Mouse (Mus musculus) liver, embryonic 16.5 days (tissue): Measurements from ENCODE around the gene Ankrd33. TPM values are rescaled to one million over a fixed set of nuclear protein-coding genes. Genes with fewer than 3 reads are reported as not detected.

Experiments
- ATAC-seq: fragments of 200-750 bp; cut with Nextera tagmentation; 2 replicates; pipeline ENCODE4 v1.8.0; 2017; ENCODE audit warnings: low read depth, mild to moderate bottlenecking, moderate number of reproducible peaks, moderate library complexity
- H3K27ac ChIP-seq: fragments of 300-500 bp; sonication (generic); 2 replicates; pipeline ENCODE4 v1.5.1; 2014; ENCODE audit warnings: mild to moderate bottlenecking, low read length
- H3K27me3 ChIP-seq: fragments of 300-500 bp; sonication (generic); 2 replicates; pipeline ENCODE4 v1.6.1; 2014; ENCODE audit warnings: low read depth, low read length, mixed read lengths; ENCODE audit not compliant: control insufficient read depth, insufficient read depth
- H3K36me3 ChIP-seq: fragments of 300-500 bp; sonication (generic); 2 replicates; pipeline ENCODE4 v1.6.1; 2014; ENCODE audit warnings: mild to moderate bottlenecking; ENCODE audit not compliant: control insufficient read depth, insufficient read depth
- H3K4me1 ChIP-seq: fragments of 300-500 bp; sonication (generic); 2 replicates; pipeline ENCODE4 v1.6.1; 2014; ENCODE audit warnings: low read depth, low read length, mixed read lengths; ENCODE audit not compliant: control insufficient read depth
- H3K4me2 ChIP-seq: fragments of 300-500 bp; sonication (generic); 2 replicates; pipeline ENCODE4 v1.6.1; 2014; ENCODE audit warnings: low read depth, low read length, mixed read lengths
- H3K4me3 ChIP-seq: fragments of 300-500 bp; sonication (generic); 2 replicates; pipeline ENCODE4 v1.5.1; 2014; ENCODE audit warnings: low read depth, mild to moderate bottlenecking, low read length
- H3K9ac ChIP-seq: fragments of 300-500 bp; sonication (generic); 2 replicates; pipeline ENCODE4 v1.6.1; 2014; ENCODE audit warnings: low read depth, low read length
- H3K9me3 ChIP-seq: fragments of 300-500 bp; sonication (generic); replicated peaks from 2 replicates; pipeline ENCODE4 v1.6.1; 2016; ENCODE audit warnings: low read length; ENCODE audit not compliant: control insufficient read depth
- WGBS: fragments of 180-500 bp; shearing (Covaris S2); extraction: QIAGEN DNeasy Blood & Tissue Kit; methylation state at CpG from one replicate; pipeline ENCODE4 v1.1.7; 2014; ENCODE audit not compliant: insufficient replicate concordance; 5-methylcytosine and 5-hydroxymethylcytosine counted together
- polyA plus RNA-seq: library from polyadenylated mRNA; unstranded; fragments of >200 nt; fragmentation: Nextera tagmentation; extraction: Ambion mirVana; gene quantifications from 2 replicates; pipeline ENCODE4 v1.2.1, GENCODE M21; 2015

Gene Ankrd33
- polyA plus RNA-seq, 1 experiment from 2014 or later, result not detected

GRCm38 (mm10) chr15:101139885-101140284, 24.3 kb downstream of the Ankrd33 start:
- WGBS, result 14% methylated on average over 12 of the region's 12 CpGs
- Histone ChIP-seq H3K27ac (no peak overlapping the region), H3K4me3 (no peak overlapping the region), H3K36me3 (no peaks in the 10 kb centered on the region), H3K4me1 (peaks cover 14% of the 10 kb centered on the region), H3K27me3 (peaks cover 6% of the 10 kb centered on the region; the same call in 1 of the 2 replicates), H3K9me3 (no peaks in the 10 kb centered on the region), H3K9ac (no peak overlapping the region), H3K4me2 (no peak overlapping the region)
- peak; percentile 22; the same call in 1 of the 2 replicates for ATAC-seq

DNA sequence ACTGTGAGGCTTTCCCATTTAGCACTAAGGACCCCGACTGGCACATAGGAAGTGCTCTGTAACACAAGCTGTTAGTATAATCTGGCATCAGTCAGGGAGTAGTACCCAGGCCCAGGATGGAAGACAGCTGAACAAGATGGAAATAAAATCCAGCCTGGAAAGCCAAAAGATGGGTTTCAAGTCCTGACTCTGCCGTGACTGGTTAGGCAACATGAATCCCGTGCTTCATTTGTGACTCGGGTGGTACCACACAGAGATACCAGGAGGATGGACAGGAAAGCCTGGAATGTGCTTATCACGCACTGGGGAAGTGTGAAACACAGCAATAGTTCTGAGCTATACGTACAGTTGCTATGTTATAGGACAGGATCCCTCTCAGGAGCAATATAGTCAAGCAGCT, 25.0 kb downstream of the Ankrd33 start:
- Histone ChIP-seq H3K4me3 (no peak overlapping the region), H3K27ac (no peak overlapping the region), H3K4me2 (no peak overlapping the region), H3K9me3 (no peaks in the 10 kb centered on the region), H3K9ac (no peak overlapping the region), H3K4me1 (peaks cover 17% of the 10 kb centered on the region), H3K36me3 (no peaks in the 10 kb centered on the region), H3K27me3 (peaks cover 6% of the 10 kb centered on the region; the same call in 1 of the 2 replicates)
- no peak for ATAC-seq
- 38% methylated on average over 6 of the region's 6 CpGs for WGBS

DNA sequence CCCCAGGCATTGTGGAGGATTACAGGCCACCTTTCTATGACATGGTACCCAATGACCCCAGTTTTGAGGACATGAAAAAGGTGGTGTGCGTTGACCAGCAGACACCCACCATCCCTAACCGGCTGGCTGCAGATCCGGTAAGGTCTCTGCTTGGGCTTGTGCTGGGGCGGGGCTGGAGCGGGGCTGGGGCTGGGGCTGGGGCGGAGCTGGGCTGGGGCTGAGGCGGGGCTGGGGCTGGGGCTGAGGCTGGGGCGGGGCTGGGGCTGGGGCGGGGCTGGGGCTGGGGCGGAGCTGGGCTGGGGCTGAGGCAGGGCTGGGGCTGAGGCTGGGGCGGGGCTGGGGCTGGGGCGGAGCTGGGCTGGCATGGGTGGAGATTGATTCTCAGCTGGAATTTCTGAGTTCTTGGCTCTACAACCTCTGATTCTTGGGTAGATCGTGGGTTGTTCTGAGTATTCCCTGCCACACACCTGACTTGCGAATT, 25.5 kb downstream of the Ankrd33 start:
- H3K4me2 ChIP-seq, result no peak overlapping the region
- H3K36me3 ChIP-seq, result no peaks in the 10 kb centered on the region
- H3K4me3 ChIP-seq, result no peak overlapping the region
- H3K4me1 ChIP-seq, result peaks cover 19% of the 10 kb centered on the region
- H3K9me3 ChIP-seq, result no peaks in the 10 kb centered on the region
- peak; percentile 75 for ATAC-seq
- 4% methylated on average over 10 of the region's 14 CpGs for WGBS
- no peak overlapping the region for H3K9ac ChIP-seq
- H3K27ac ChIP-seq, result no peak overlapping the region
- peaks cover 4% of the 10 kb centered on the region; the same call in 1 of the 2 replicates for H3K27me3 ChIP-seq

DNA sequence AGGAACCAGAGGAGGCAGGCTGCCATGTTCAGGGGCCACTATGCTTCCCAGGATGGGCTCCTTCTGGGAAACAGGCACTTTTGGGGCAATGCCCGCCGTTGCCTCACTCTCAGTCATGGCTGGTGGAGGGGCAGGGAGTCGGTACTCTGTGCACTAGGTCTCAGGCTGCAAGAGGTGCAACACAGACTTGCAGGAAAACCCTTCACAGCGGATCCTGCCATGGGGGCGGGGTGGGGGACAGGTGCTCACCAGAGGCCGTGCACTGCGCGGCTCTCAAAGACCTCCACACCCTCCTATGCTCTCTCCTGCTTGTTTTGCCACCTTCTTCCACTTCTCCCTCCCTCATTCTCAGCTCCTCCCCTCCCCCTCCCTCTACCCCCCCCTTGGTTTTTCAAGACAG, 27.1 kb downstream of the Ankrd33 start:
- Histone ChIP-seq H3K4me1 (peaks cover 24% of the 10 kb centered on the region), H3K9ac (no peak overlapping the region), H3K9me3 (no peaks in the 10 kb centered on the region), H3K27me3 (peaks cover 4% of the 10 kb centered on the region), H3K4me3 (no peak overlapping the region), H3K4me2 (no peak overlapping the region), H3K36me3 (no peaks in the 10 kb centered on the region), H3K27ac (no peak overlapping the region)
- WGBS, result 56% methylated on average over 8 of the region's 8 CpGs
- no peak for ATAC-seq

DNA sequence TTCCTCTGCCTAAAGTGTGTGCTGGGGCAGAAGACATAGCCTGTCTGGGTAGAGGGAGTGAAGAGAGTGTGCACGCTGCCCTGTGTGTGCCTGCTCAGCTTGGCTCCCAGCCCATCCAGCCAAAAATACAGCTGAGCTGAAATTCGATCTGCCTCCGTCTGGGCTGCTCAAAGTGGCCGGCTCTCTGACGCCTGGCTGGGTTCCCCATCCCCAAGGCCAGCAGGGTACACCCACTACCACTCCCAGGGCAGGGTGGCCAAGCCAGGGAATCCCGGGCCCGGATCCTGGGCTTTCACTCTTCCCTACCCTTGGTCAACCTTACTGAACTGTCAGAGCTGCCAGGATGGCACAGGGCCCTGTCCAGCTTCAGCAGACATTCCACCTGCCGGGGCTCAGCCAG, 27.9 kb downstream of the Ankrd33 start:
- Histone ChIP-seq H3K27me3 (peaks cover 4% of the 10 kb centered on the region), H3K9me3 (no peaks in the 10 kb centered on the region), H3K9ac (no peak overlapping the region), H3K4me3 (no peak overlapping the region), H3K36me3 (no peaks in the 10 kb centered on the region), H3K27ac (no peak overlapping the region), H3K4me2 (no peak overlapping the region), H3K4me1 (peaks cover 27% of the 10 kb centered on the region)
- ATAC-seq, result no peak
- 36% methylated on average over 8 of the region's 8 CpGs for WGBS

DNA sequence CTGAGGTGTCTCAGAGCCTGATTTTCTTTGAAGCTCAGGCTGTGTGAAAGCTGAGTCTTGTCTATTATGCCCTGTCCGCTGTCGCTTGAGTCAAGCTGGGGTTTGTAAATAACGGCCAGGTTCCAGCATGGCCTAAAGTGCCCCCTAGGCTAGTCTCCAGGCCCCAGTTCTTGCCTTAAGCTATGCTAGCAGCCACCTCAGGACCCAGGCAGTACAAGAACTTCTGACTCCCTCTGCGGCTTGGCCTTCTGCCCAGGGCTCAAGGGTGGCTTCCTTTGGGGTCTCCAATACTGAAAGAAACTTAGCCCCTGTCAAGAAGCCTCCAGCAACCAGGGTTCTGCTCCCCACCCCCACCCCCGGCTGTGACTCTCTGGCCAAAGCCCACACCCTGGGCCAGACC, 28.6 kb downstream of the Ankrd33 start:
- Histone ChIP-seq H3K9me3 (no peaks in the 10 kb centered on the region), H3K4me3 (no peak overlapping the region), H3K9ac (0 out of 2 replicates have a peak overlapping the region, but pooled peaks have one; percentile 10), H3K36me3 (no peaks in the 10 kb centered on the region), H3K4me2 (0 out of 2 replicates have a peak overlapping the region, but pooled peaks have one; percentile 48), H3K27ac (no peak overlapping the region), H3K27me3 (peaks cover 3% of the 10 kb centered on the region), H3K4me1 (peaks cover 27% of the 10 kb centered on the region)
- ATAC-seq, result no peak
- 66% methylated on average over 5 of the region's 5 CpGs for WGBS

DNA sequence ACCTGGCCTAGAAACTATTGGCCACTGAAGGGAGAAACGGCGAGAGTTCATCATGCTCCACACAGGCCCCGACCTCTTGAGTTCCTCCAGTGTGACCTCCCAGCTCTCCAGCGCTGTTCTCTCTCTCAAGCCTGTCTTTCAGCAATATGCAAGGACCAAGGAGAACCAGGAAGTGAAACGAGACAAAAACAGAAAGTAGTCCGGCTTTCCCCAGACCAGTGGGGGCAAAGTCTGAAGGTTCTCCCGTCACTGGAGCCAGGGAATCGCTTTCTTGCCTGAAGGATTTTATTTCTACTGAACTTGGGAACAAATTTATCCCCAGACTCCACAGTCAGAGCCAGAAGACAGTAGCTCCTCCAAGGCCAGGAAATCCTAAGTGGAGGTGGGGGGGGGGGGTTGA, 29.2 kb downstream of the Ankrd33 start:
- Histone ChIP-seq H3K4me2 (peak overlapping the region; percentile 48), H3K9me3 (no peaks in the 10 kb centered on the region), H3K27me3 (no peaks in the 10 kb centered on the region; the same call in 1 of the 2 replicates), H3K36me3 (no peaks in the 10 kb centered on the region), H3K27ac (peak overlapping the region; percentile 48), H3K4me1 (peaks cover 27% of the 10 kb centered on the region), H3K4me3 (peak overlapping the region; percentile 39; the same call in 1 of the 2 replicates), H3K9ac (no peak overlapping the region)
- no peak for ATAC-seq
- WGBS, result 47% methylated on average over 8 of the region's 8 CpGs

DNA sequence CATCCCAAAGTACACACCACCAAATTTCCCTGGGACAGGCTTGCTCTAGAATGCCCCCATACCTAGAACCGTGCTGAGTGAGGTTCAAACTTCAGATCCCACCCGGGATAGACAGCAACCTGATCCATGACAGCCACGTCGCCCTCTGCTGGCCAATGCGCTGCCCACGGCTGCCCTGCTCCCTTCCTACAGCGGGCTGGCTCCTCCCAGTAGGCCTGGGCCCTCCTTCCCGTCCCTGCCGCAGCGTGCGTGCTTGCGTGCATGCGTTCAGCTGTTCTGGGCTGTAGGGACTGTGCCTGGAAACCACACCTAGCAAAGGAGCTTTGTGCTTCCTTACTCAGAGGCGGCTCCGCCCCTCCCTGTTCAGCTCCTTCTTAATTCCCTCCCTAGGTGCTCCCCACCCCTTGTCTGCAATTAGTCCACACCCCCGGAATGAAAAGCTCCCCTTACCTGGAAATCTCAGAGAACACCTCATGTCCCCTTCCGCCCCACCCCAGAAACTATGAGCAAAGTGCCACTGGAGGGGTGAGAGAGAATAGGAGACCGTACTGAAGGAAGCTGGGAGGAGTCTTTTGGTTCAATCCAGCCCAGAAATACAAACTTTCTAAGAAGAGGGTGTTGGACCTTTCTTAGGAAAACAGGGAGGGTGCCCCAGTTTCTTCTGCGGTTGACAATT, 30.0 kb downstream of the Ankrd33 start:
- peak; percentile 86 for ATAC-seq
- H3K4me2 ChIP-seq, result peak overlapping the region; percentile 48
- H3K9ac ChIP-seq, result 0 out of 2 replicates have a peak overlapping the region, but pooled peaks have one; percentile 20
- peak overlapping the region; percentile 39; the same call in 1 of the 2 replicates for H3K4me3 ChIP-seq
- H3K4me1 ChIP-seq, result peaks cover 21% of the 10 kb centered on the region
- H3K36me3 ChIP-seq, result no peaks in the 10 kb centered on the region
- peak overlapping the region; percentile 27 for H3K27ac ChIP-seq
- 3% methylated on average over 19 of the region's 19 CpGs for WGBS
- no peaks in the 10 kb centered on the region for H3K9me3 ChIP-seq
- no peaks in the 10 kb centered on the region; the same call in 1 of the 2 replicates for H3K27me3 ChIP-seq
